Mouse (Mus musculus) liver, embryonic 13.5 days (tissue): ENCODE measurements around the gene Tmem242. TPM values are rescaled to one million over a fixed set of nuclear protein-coding genes. Genes with fewer than 3 reads are reported as not detected.
A peak's percentile ranks its signal among the peaks of the same experiment; 100 is the strongest.

ENCODE experiments used
- ATAC-seq: fragments of 200-750 bp; cut with Nextera tagmentation; 2 replicates; pipeline ENCODE4 v1.8.0; 2017; ENCODE audit warnings: low read depth, mild to moderate bottlenecking, moderate number of reproducible peaks, moderate library complexity
- DNase-seq: peaks from one replicate; pipeline ENCODE4 v3.0.0; 2022
- H3K27ac ChIP-seq: fragments of 300-500 bp; sonication (generic); 2 replicates; pipeline ENCODE4 v1.5.1; 2015; ENCODE audit warnings: moderate library complexity, mild to moderate bottlenecking, inconsistent platforms
- H3K27me3 ChIP-seq: fragments of 300-500 bp; sonication (generic); 2 replicates; pipeline ENCODE4 v1.6.1; 2015; ENCODE audit warnings: mild to moderate bottlenecking, inconsistent platforms
- H3K36me3 ChIP-seq: fragments of 300-500 bp; sonication (generic); 2 replicates; pipeline ENCODE4 v1.6.1; 2015; ENCODE audit warnings: mild to moderate bottlenecking, inconsistent platforms
- H3K4me1 ChIP-seq: fragments of 300-500 bp; sonication (generic); replicated peaks from 2 replicates; pipeline ENCODE4 v1.6.1; 2015; ENCODE audit warnings: inconsistent platforms
- H3K4me2 ChIP-seq: fragments of 300-500 bp; sonication (generic); 2 replicates; pipeline ENCODE4 v1.6.1; 2015; ENCODE audit warnings: inconsistent platforms, mild to moderate bottlenecking, moderate library complexity
- H3K4me3 ChIP-seq: fragments of 300-500 bp; sonication (generic); replicated peaks from 2 replicates; pipeline ENCODE4 v1.5.1; 2015; ENCODE audit warnings: mild to moderate bottlenecking, inconsistent platforms
- H3K9ac ChIP-seq: fragments of 300-500 bp; sonication (generic); 2 replicates; pipeline ENCODE4 v1.6.1; 2015; ENCODE audit warnings: mild to moderate bottlenecking, inconsistent platforms
- H3K9me3 ChIP-seq: fragments of 300-500 bp; sonication (generic); replicated peaks from 2 replicates; pipeline ENCODE4 v1.6.1; 2016; ENCODE audit warnings: inconsistent platforms
- WGBS: fragments of 180-500 bp; shearing (Covaris S2); methylation state at CpG from one replicate; pipeline ENCODE4 v1.1.7; 2015; ENCODE audit not compliant: insufficient replicate concordance; 5-methylcytosine and 5-hydroxymethylcytosine counted together
- polyA plus RNA-seq: library from polyadenylated mRNA; unstranded; fragments of >200 nt; fragmentation: Nextera tagmentation; extraction: Ambion mirVana; gene quantifications from 2 replicates; pipeline ENCODE4 v1.2.1, GENCODE M21; 2015

Gene Tmem242
- polyA plus RNA-seq, 1 experiment from 2014 or later, result 54.1 TPM

DNA sequence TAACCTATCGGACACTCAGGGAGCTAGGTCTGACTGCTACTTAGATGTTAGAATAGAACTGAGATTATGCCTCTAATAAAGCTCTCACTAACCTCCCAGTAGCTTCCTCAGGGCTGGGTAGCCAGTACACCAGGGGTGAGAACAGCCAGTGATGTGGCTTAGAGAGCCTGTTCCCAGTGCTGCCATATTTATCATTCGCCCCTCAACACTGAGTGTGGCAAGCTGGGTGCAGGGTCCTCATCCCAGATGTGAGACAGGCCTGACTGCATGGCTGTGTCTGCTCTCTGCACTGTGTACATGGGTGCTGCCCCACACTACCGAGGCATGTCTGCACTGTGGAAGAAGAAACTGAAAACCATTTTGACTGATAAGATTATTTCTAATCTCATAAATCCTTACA lies 26.0 kb downstream of the Tmem242 start:
- Histone ChIP-seq H3K9me3 (no peaks in the 10 kb centered on the region), H3K4me1 (peaks cover 12% of the 10 kb centered on the region; the same call in 1 of the 2 replicates), H3K36me3 (peaks cover 18% of the 10 kb centered on the region), H3K27ac (peak overlapping the region; percentile 10; the same call in 1 of the 2 replicates), H3K4me3 (no peak overlapping the region), H3K27me3 (no peaks in the 10 kb centered on the region), H3K4me2 (no peak overlapping the region), H3K9ac (no peak overlapping the region)
- ATAC-seq (no peak), DNase-seq (no peak)
- WGBS, result 66% methylated on average over 3 of the region's 3 CpGs

DNA sequence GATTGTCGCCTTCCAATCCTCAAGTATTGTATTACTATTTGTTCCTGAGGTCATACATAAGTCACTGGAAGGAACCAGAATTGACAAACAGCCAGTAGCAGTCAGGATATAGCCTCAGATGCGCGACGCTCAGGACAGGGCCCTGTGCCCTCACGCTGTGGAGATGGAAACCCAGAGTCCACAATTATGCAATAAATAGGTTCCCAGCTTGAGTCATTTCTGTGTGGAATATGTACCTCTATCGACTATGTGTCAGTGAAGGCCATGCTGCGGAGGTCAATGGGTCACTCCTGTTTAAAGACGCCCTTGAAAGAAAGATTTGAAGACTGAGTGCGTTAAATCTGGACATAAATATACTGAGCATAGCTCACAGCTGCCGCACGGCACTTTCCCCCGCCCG lies 26.7 kb downstream of the Tmem242 start:
- H3K4me2 ChIP-seq, result no peak overlapping the region
- H3K36me3 ChIP-seq, result peaks cover 12% of the 10 kb centered on the region
- no peak overlapping the region for H3K9ac ChIP-seq
- H3K4me3 ChIP-seq, result no peak overlapping the region
- DNase-seq, result no peak
- H3K4me1 ChIP-seq, result peaks cover 12% of the 10 kb centered on the region; the same call in 1 of the 2 replicates
- H3K27me3 ChIP-seq, result no peaks in the 10 kb centered on the region
- WGBS, result 81% methylated on average over 13 of the region's 13 CpGs
- ATAC-seq, result peak; percentile 75
- H3K27ac ChIP-seq, result no peak overlapping the region
- no peaks in the 10 kb centered on the region for H3K9me3 ChIP-seq

DNA sequence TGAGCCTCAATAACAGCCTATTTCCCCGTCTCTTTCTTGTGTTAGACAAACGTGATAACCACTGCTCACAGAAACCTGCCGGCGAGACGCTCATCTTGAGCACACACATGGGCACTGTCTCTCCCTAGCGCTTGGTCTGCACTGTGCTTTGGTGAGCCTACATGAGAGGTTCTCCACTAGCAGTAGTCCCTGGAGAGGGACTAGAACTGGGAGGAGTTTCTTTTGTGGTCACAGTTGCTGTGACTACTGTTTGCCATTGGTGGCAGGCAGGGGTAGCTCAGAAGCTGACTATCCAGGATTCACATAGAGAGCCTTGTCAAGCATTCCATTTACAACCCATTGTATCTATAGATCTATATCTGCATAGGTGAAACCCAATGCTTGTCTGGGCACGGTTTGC lies 27.3 kb downstream of the Tmem242 start:
- H3K27me3 ChIP-seq, result no peaks in the 10 kb centered on the region
- 78% methylated on average over 7 of the region's 7 CpGs for WGBS
- H3K9me3 ChIP-seq, result no peaks in the 10 kb centered on the region
- no peak overlapping the region for H3K4me3 ChIP-seq
- H3K36me3 ChIP-seq, result peaks cover 6% of the 10 kb centered on the region; the same call in 1 of the 2 replicates
- H3K4me2 ChIP-seq, result no peak overlapping the region
- no peak overlapping the region for H3K27ac ChIP-seq
- H3K9ac ChIP-seq, result no peak overlapping the region
- H3K4me1 ChIP-seq, result peaks cover 12% of the 10 kb centered on the region; the same call in 1 of the 2 replicates
- ATAC-seq (no peak), DNase-seq (no peak)

DNA sequence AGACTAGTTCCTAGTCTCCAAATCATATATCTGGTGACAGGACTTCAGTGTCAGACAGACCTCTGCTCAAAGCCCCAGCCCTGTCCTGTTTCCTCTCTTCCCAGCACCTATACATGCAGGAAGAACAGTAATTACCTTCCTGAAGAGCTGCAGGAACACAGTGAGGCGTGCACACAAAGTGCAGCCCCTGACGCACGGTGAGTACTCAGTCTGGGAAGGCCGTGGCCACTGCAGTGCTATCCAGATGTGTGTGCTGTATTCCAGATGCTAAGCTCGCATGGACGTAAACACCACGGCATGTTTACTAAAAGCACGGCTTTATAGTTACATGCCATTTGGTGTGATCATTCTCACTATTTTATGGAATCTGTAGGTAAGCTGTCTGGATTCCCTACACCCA lies 27.8 kb downstream of the Tmem242 start:
- DNase-seq (no peak), ATAC-seq (no peak)
- Histone ChIP-seq H3K36me3 (peaks cover 5% of the 10 kb centered on the region; the same call in 1 of the 2 replicates), H3K27ac (no peak overlapping the region), H3K9ac (no peak overlapping the region), H3K4me3 (no peak overlapping the region), H3K4me2 (no peak overlapping the region), H3K4me1 (peaks cover 15% of the 10 kb centered on the region), H3K27me3 (no peaks in the 10 kb centered on the region), H3K9me3 (no peaks in the 10 kb centered on the region)
- 82% methylated on average over 8 of the region's 8 CpGs for WGBS

DNA sequence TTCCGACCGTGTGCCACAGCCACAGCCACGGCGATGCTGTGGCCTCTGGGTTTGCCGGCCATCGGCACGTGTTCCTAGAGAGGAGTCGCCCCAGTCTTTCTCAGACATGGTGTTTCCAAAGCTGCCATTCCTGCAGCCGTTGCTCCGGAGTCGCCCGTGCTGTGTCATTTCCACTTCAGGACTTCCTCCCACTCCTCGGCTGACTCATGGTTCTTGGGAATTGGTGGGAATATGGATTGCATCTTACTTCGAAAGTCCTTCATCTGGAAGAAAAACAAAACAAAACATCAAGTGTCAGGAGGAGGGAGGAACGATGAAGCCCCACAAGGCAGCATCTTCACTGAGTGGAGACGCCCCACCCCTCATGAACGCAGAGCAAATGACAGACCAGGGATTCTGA lies 28.9 kb downstream of the Tmem242 start:
- no peak overlapping the region for H3K4me2 ChIP-seq
- no peaks in the 10 kb centered on the region for H3K9me3 ChIP-seq
- H3K27ac ChIP-seq, result no peak overlapping the region
- H3K4me3 ChIP-seq, result no peak overlapping the region
- peaks cover 24% of the 10 kb centered on the region for H3K4me1 ChIP-seq
- no peak overlapping the region for H3K9ac ChIP-seq
- WGBS, result 88% methylated on average over 17 of the region's 17 CpGs
- no peak for ATAC-seq
- no peak for DNase-seq
- H3K27me3 ChIP-seq, result no peaks in the 10 kb centered on the region
- H3K36me3 ChIP-seq, result peaks cover 5% of the 10 kb centered on the region; the same call in 1 of the 2 replicates

DNA sequence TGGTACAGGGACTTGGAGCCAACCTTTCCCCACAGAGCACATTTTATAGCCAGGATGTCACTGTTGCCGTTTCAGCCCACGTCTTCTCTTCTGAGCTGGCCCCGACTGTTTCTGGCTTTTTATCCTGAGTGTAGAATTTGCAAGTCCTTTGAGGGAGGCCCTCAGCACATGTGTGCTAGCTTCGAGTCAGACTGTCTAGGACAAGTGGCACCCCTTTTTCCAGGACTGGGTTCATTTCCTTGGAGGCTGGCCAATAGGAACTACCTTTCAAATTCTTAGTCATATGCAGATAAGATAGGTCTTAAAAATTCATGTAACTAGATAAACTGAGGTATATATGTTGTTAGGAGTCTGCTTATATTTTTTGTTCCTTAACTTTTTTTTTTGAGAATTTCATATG lies 29.7 kb downstream of the Tmem242 start:
- Histone ChIP-seq H3K27me3 (no peaks in the 10 kb centered on the region), H3K9ac (no peak overlapping the region), H3K4me2 (no peak overlapping the region), H3K36me3 (peaks cover 5% of the 10 kb centered on the region; the same call in 1 of the 2 replicates), H3K27ac (no peak overlapping the region), H3K4me3 (no peak overlapping the region), H3K9me3 (no peaks in the 10 kb centered on the region), H3K4me1 (peaks cover 30% of the 10 kb centered on the region)
- WGBS, result 75% methylated on average over 4 of the region's 4 CpGs
- no peak for ATAC-seq
- DNase-seq, result no peak

DNA sequence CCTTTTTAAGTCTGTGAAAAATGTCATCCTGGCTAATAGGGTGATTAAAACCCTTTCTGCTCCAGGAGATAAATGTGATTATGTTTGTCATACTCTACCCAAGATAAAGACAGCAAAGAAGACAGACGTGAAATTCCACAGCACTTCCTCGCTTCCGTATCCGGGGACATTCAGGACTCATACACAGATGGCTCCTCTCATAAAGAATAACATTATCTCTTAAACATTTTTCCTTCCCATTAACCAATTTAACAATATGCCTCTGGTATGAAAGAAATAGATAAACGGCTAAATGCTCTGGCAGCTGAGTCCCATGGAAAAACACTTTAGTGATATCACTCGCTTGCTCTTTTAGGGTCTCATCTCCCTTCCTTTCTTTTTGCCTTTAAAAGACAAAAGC lies 33.0 kb downstream of the Tmem242 start:
- peak overlapping the region; percentile 39; the same call in 1 of the 2 replicates for H3K4me2 ChIP-seq
- ATAC-seq (no peak), DNase-seq (no peak)
- no peak overlapping the region for H3K4me3 ChIP-seq
- no peak overlapping the region for H3K9ac ChIP-seq
- peaks cover 32% of the 10 kb centered on the region for H3K4me1 ChIP-seq
- peaks cover 14% of the 10 kb centered on the region; the same call in 1 of the 2 replicates for H3K27me3 ChIP-seq
- H3K9me3 ChIP-seq, result no peaks in the 10 kb centered on the region
- peaks cover 5% of the 10 kb centered on the region; the same call in 1 of the 2 replicates for H3K36me3 ChIP-seq
- H3K27ac ChIP-seq, result peak overlapping the region; percentile 48; the same call in 1 of the 2 replicates
- WGBS, result 32% methylated on average over 6 of the region's 6 CpGs

DNA sequence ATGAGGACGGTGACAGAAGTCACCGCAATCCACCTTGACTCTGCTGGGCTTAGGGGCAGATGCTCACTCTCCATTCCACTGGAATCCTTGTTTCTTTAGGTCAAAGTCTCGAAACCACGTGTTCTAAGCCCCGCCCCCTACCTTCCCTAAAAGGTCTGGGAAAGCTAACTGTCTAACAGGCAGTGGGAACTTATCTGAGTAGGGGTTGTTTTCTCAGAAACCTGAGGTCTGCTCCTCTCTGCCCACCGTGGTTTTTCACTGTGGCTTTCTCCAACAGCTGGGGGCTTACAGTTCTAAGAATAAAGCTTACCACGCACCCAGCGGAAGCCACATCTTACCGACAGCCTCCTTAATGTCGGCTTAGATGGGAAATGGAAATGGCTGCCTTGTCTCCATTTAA lies 33.5 kb downstream of the Tmem242 start:
- H3K4me1 ChIP-seq, result peaks cover 36% of the 10 kb centered on the region
- H3K9me3 ChIP-seq, result no peaks in the 10 kb centered on the region
- ATAC-seq, result no peak
- no peak overlapping the region for H3K4me3 ChIP-seq
- H3K4me2 ChIP-seq, result peak overlapping the region; percentile 39
- no peak for DNase-seq
- H3K9ac ChIP-seq, result no peak overlapping the region
- H3K27ac ChIP-seq, result peak overlapping the region; percentile 48
- H3K36me3 ChIP-seq, result peaks cover 5% of the 10 kb centered on the region; the same call in 1 of the 2 replicates
- 13% methylated on average over 10 of the region's 10 CpGs for WGBS
- peaks cover 14% of the 10 kb centered on the region; the same call in 1 of the 2 replicates for H3K27me3 ChIP-seq

DNA sequence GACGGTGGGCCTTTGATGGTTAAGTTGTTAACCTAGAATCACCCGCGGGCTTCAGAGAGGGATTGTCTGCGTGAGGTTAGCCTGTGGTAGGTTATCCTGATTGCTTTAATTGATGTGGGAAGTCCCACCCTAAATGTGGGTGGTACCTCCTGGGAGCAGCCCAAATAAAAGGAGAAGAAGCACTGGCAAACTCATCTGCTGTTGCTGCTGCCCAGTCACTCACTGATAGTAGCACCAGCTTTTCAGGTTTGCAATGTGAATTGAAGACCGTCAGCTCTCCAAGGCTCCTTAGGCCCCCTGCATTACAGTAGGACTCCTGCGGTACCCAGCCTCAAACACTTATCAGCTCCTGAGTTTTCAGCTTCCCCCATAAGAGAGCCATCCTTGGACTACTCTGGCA lies 36.2 kb downstream of the Tmem242 start:
- Histone ChIP-seq H3K27ac (no peak overlapping the region), H3K4me1 (peaks cover 41% of the 10 kb centered on the region), H3K36me3 (no peaks in the 10 kb centered on the region), H3K9ac (no peak overlapping the region), H3K9me3 (no peaks in the 10 kb centered on the region), H3K4me3 (no peak overlapping the region), H3K27me3 (peaks cover 14% of the 10 kb centered on the region; the same call in 1 of the 2 replicates), H3K4me2 (no peak overlapping the region)
- no peak for ATAC-seq
- DNase-seq, result no peak
- 52% methylated on average over 6 of the region's 6 CpGs for WGBS

DNA sequence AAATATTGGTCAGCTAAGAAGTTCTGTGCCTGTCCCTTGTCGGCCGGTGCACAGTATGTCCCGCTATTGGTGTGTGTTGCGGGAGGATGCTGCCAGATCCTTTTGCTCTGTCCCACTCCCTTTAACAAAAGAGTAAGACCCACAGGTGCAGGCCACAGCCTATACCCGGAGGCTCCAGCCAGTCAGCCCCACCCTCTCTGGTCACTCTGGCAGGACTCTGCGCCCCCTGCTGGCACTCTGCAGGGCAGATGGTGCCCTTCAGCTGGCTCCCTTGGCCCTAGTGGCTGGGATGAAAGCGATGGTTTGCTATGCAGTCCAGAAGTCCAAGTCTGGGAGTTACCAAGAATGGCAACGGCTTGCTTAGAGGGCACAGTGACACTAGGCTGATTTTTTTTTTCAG lies 37.4 kb downstream of the Tmem242 start:
- peak; percentile 76 for ATAC-seq
- H3K4me1 ChIP-seq, result peaks cover 43% of the 10 kb centered on the region
- H3K36me3 ChIP-seq, result no peaks in the 10 kb centered on the region
- H3K9ac ChIP-seq, result no peak overlapping the region
- H3K9me3 ChIP-seq, result no peaks in the 10 kb centered on the region
- WGBS, result 25% methylated on average over 8 of the region's 8 CpGs
- H3K27ac ChIP-seq, result no peak overlapping the region
- H3K4me3 ChIP-seq, result no peak overlapping the region; the same call in 1 of the 2 replicates
- H3K27me3 ChIP-seq, result peaks cover 17% of the 10 kb centered on the region; the same call in 1 of the 2 replicates
- DNase-seq, result peak; percentile 67
- H3K4me2 ChIP-seq, result peak overlapping the region; percentile 38

DNA sequence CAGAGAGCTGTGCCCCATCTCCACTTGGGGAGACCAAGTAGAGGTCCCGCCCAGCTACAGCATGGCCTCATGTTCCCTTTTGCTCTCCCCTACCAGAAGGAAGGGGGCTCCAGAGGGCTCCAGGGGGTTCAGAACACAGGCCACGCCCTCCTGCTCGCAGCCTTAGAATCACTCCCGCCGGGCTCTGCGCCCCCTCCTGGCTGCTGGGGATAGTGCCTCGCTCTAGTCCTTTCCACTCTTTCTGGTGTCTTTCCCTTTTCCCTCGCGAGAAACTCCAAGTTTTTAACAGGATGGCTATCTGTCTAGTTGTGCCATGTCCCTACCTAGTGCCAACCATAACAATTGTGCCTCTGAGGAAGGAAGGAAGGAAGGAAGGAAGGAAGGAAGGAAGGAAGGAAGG lies 38.0 kb downstream of the Tmem242 start:
- Histone ChIP-seq H3K27ac (no peak overlapping the region), H3K36me3 (no peaks in the 10 kb centered on the region), H3K9ac (no peak overlapping the region), H3K4me2 (peak overlapping the region; percentile 38), H3K27me3 (peaks cover 17% of the 10 kb centered on the region; the same call in 1 of the 2 replicates), H3K4me1 (peaks cover 40% of the 10 kb centered on the region), H3K9me3 (no peaks in the 10 kb centered on the region), H3K4me3 (no peak overlapping the region; the same call in 1 of the 2 replicates)
- ATAC-seq (peak; percentile 37; the same call in 1 of the 2 replicates), DNase-seq (peak; percentile 48)
- 4% methylated on average over 9 of the region's 9 CpGs for WGBS

DNA sequence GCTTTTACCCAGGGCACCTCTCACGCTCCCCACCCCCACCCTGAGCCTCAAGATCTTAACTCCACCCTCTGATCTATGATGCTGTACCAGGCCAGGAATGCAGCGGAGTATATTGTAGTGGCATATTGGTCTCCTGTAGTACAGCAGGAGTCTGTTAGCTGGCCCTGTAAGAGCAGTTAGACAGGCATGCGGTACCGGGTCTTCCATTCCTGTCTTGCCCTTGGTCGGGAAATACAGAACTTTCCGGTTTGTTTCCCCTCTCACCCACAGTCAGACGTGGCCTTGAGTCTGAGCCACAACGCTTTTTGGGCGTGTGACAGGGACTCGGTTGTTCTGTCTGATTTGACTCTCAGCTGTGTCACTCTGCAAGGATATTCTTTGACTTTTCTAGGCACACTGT lies 38.8 kb downstream of the Tmem242 start:
- Histone ChIP-seq H3K9me3 (no peaks in the 10 kb centered on the region), H3K27ac (no peak overlapping the region), H3K9ac (no peak overlapping the region), H3K36me3 (no peaks in the 10 kb centered on the region), H3K27me3 (peaks cover 17% of the 10 kb centered on the region; the same call in 1 of the 2 replicates), H3K4me3 (no peak overlapping the region), H3K4me1 (peaks cover 34% of the 10 kb centered on the region), H3K4me2 (no peak overlapping the region)
- 73% methylated on average over 10 of the region's 10 CpGs for WGBS
- ATAC-seq (no peak), DNase-seq (no peak)
